Mouse (Mus musculus) heart, embryonic 14.5 days (tissue): ENCODE measurements around the gene Kcnmb3. TPM values are rescaled to one million over a fixed set of nuclear protein-coding genes. Genes with fewer than 3 reads are reported as not detected.

Source experiments
- ATAC-seq: fragments of 200-750 bp; cut with Nextera tagmentation; 2 replicates; pipeline ENCODE4 v1.8.0; 2017; ENCODE audit warnings: low read depth, moderate TSS enrichment; ENCODE audit not compliant: insufficient number of reproducible peaks, insufficient read depth, low FRiP score
- H3K27ac ChIP-seq, 2 experiments: fragments of 200-500 bp in 1 of 2; fragments of 300-500 bp in 1 of 2; sonication (generic) in 1 of 2; replicated peaks in 1 of 2; 2 replicates each; pipeline ENCODE4 v1.5.1; 2012 to 2014; ENCODE audit warnings: low read depth in 2 of 2, low read length in 2 of 2, control low read depth in 1 of 2, mild to moderate bottlenecking in 1 of 2, mixed read lengths in 1 of 2; ENCODE audit not compliant: control insufficient read depth in 1 of 2, insufficient read depth in 1 of 2
- H3K27me3 ChIP-seq: fragments of 300-500 bp; sonication (generic); 2 replicates; pipeline ENCODE4 v1.6.1; 2014; ENCODE audit warnings: mild to moderate bottlenecking, low read length, control low read depth; ENCODE audit not compliant: control insufficient read depth, insufficient read depth
- H3K36me3 ChIP-seq: fragments of 300-500 bp; sonication (generic); 2 replicates; pipeline ENCODE4 v1.6.1; 2014; ENCODE audit warnings: mild to moderate bottlenecking, control low read depth, low read length, mixed read lengths; ENCODE audit not compliant: control insufficient read depth, insufficient read depth
- H3K4me1 ChIP-seq, 2 experiments: fragments of 200-500 bp in 1 of 2; fragments of 300-500 bp in 1 of 2; sonication (generic) in 1 of 2; 2 replicates each; pipeline ENCODE4 v1.6.1; 2012 to 2014; ENCODE audit warnings: low read length in 2 of 2, control low read depth in 1 of 2, mixed read lengths in 1 of 2; ENCODE audit not compliant: control insufficient read depth in 2 of 2, insufficient read depth in 2 of 2
- H3K4me2 ChIP-seq: fragments of 300-500 bp; sonication (generic); 2 replicates; pipeline ENCODE4 v1.6.1; 2014; ENCODE audit warnings: mild to moderate bottlenecking, low read length
- H3K4me3 ChIP-seq, 2 experiments: fragments of 200-500 bp in 1 of 2; fragments of 300-500 bp in 1 of 2; sonication (generic) in 1 of 2; 2 replicates each; pipeline ENCODE4 v1.5.1; 2012 to 2014; ENCODE audit warnings: low read length in 2 of 2, mild to moderate bottlenecking in 2 of 2, control low read depth in 1 of 2, low read depth in 1 of 2, moderate library complexity in 1 of 2; ENCODE audit not compliant: control insufficient read depth in 1 of 2, insufficient read depth in 1 of 2
- H3K9ac ChIP-seq: fragments of 300-500 bp; sonication (generic); 2 replicates; pipeline ENCODE4 v1.6.1; 2014; ENCODE audit warnings: mild to moderate bottlenecking, low read length
- H3K9me3 ChIP-seq: fragments of 300-500 bp; sonication (generic); 2 replicates; pipeline ENCODE4 v1.6.1; 2016; ENCODE audit warnings: low read length, control low read depth; ENCODE audit not compliant: control insufficient read depth
- WGBS: fragments of 180-500 bp; shearing (Covaris S2); extraction: QIAGEN DNeasy Blood & Tissue Kit; methylation state at CpG from one replicate; pipeline ENCODE4 v1.1.7; 2014; 5-methylcytosine and 5-hydroxymethylcytosine counted together
- polyA plus RNA-seq: library from polyadenylated mRNA; unstranded; fragments of >200 nt; fragmentation: Nextera tagmentation; extraction: Ambion mirVana; gene quantifications from 2 replicates; pipeline ENCODE4 v1.2.1, GENCODE M21; 2014

Gene Kcnmb3
- polyA plus RNA-seq, 1 experiment from 2014 or later, result not detected

GRCm38 (mm10) chr3:32506366-32507225, 14.6 kb upstream of the Kcnmb3 start:
- 63% methylated on average over 11 of the region's 11 CpGs for WGBS

DNA sequence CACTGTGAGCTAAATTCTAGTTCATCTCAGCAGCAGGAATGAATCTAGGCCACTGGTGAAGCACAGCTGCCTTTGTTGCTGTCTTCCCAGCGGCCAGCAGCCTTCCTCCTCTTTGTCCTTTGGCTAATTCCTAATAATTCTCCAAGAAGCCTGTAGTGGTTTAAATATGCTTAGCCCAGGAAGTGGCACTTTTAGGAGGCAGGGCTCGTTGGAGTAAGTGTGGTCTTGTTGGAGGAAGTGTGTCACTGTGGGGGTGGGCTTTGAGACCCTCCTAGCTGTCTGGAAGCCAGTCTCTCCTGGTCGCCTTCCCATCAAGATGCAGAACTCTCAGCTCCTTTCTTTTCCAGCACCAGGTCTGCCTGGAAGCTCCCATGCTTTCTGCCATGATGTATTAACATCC, 13.8 kb upstream of the Kcnmb3 start:
- no peak for ATAC-seq
- H3K4me1 ChIP-seq, result peaks cover 0 to 4% of the 10 kb centered on the region in 2 experiments; a peak in 1 of 4 replicates
- no peaks in the 10 kb centered on the region for H3K27me3 ChIP-seq
- H3K27ac ChIP-seq, result no peak overlapping the region
- 58% methylated on average over 3 of the region's 3 CpGs for WGBS
- no peak overlapping the region for H3K9ac ChIP-seq
- no peak overlapping the region for H3K4me2 ChIP-seq
- H3K4me3 ChIP-seq, result no peak overlapping the region
- no peaks in the 10 kb centered on the region for H3K9me3 ChIP-seq
- no peaks in the 10 kb centered on the region for H3K36me3 ChIP-seq

More at GRCm38 (mm10) chr3:32506366-32507225, 14.6 kb upstream of the Kcnmb3 start:
- Histone ChIP-seq H3K4me3 (no peak overlapping the region), H3K4me1 (peaks cover 0 to 8% of the 10 kb centered on the region in 2 experiments; a peak in 2 of 4 replicates), H3K9ac (no peak overlapping the region), H3K4me2 (no peak overlapping the region), H3K36me3 (no peaks in the 10 kb centered on the region), H3K9me3 (no peaks in the 10 kb centered on the region), H3K27me3 (no peaks in the 10 kb centered on the region), H3K27ac (no peak overlapping the region)
- ATAC-seq, result no peak

- H3K4me3 ChIP-seq, result no peak overlapping the region
- H3K4me1 ChIP-seq, result 0 out of 4 replicates have a peak, but pooled peaks cover 0 to 2% of the 10 kb centered on the region in 2 experiments
- H3K9ac ChIP-seq, result no peak overlapping the region
- no peak overlapping the region for H3K27ac ChIP-seq
- no peaks in the 10 kb centered on the region for H3K9me3 ChIP-seq
- ATAC-seq, result no peak
- no peaks in the 10 kb centered on the region for H3K36me3 ChIP-seq
- no peak overlapping the region for H3K4me2 ChIP-seq
- no peaks in the 10 kb centered on the region for H3K27me3 ChIP-seq
- 82% methylated on average over 2 of the region's 2 CpGs for WGBS
These were observed 8.3 kb upstream of the Kcnmb3 start for GRCm38 (mm10) chr3:32500346-32500745.

- no peak overlapping the region for H3K4me3 ChIP-seq
- 0 out of 4 replicates have a peak, but pooled peaks cover 0 to 2% of the 10 kb centered on the region in 2 experiments for H3K4me1 ChIP-seq
- ATAC-seq, result no peak
- H3K9ac ChIP-seq, result no peak overlapping the region
- H3K36me3 ChIP-seq, result no peaks in the 10 kb centered on the region
- no peaks in the 10 kb centered on the region for H3K27me3 ChIP-seq
- H3K9me3 ChIP-seq, result no peaks in the 10 kb centered on the region
- no peak overlapping the region for H3K27ac ChIP-seq
- 100% methylated on average over 1 of the region's 1 CpGs for WGBS
- no peak overlapping the region for H3K4me2 ChIP-seq
These were observed 4.7 kb upstream of the Kcnmb3 start for GRCm38 (mm10) chr3:32496711-32497070.

DNA sequence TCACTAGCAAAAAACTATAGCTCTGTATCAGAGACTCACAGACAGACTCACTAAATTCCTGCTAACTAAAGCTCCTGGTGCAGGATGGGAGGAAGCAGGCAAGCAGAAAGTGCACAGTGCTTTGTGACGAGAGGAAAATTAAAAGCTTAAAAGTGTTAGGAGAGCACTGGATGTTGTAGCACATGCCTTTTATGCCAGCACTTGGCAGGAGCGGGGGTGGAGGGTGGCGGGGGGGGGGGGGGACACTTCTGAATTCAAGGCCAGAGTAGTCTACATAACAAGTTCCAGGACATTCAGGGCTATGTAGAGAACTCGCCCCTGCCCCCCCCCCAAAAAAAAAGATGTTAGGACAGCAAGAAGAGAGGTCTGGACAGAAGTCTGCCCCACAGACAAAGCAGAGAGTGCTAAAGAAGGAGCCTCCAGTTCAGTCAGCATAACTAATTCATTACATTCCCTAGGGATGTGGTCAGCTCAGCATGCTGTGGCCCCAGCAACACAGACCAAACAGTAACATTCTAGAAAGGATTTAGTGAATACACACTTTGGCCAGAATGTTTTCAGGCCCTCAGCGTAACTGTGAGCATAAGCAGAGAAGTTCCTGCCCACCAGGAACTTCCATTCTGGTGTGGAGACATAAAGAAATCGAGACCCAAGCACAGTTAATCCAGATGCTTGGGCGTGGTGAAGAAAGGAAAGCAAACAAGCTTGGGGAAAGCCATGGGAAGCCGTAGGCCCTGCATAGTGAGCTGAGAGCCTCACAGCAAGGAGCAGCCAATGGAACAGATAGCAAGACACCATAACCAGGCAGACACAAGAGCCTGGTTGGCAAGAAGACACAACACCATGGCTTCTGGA, 4.1 kb upstream of the Kcnmb3 start:
- Histone ChIP-seq H3K9ac (no peak overlapping the region), H3K4me1 (0 out of 4 replicates have a peak, but pooled peaks cover 0 to 2% of the 10 kb centered on the region in 2 experiments)

DNA sequence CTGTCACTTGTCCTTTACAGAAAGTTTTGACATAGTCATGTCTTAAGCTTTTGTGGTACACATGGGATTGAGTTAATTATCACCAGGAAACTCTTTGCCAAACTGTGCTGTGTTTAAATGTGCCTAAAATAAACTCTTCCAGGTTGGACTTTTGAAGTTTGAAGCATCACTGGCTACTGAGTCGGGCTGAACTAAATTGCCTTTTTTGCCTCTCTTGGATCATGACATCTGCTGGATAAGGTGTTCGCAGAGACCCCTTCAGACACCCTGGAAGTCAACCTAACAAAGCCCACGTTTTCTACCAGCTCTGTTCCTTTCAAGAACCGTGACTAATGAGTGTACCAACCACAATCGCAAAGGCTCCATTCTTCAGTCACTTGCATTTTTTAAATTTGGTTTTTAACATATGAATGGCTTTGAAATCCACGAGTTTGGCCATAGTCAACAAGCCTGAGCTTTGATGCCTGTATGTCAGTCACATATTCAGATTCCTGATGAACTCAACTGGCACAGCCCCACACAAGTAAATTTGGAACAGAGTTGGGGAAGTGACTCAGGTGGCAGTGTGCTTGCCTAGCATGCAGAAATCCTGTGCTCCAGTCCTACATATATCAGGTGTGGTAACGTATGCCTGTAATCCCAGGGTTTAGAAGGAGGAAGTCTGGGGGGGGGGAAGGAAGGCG, 3.2 kb upstream of the Kcnmb3 start:
- ATAC-seq, result no peak
- no peak overlapping the region for H3K9ac ChIP-seq
- no peak overlapping the region for H3K27ac ChIP-seq
- 75% methylated on average over 8 of the region's 8 CpGs for WGBS
- H3K36me3 ChIP-seq, result no peaks in the 10 kb centered on the region
- 0 out of 2 replicates have a peak, but pooled peaks cover 3% of the 10 kb centered on the region for H3K27me3 ChIP-seq
- H3K9me3 ChIP-seq, result no peaks in the 10 kb centered on the region
- H3K4me3 ChIP-seq, result no peak overlapping the region
- no peak overlapping the region for H3K4me2 ChIP-seq
- H3K4me1 ChIP-seq, result 0 out of 4 replicates have a peak, but pooled peaks cover 0 to 2% of the 10 kb centered on the region in 2 experiments

More for the DNA sequence above, 4.1 kb upstream of the Kcnmb3 start:
- Histone ChIP-seq H3K36me3 (no peaks in the 10 kb centered on the region), H3K27me3 (no peaks in the 10 kb centered on the region), H3K4me2 (no peak overlapping the region), H3K9me3 (no peaks in the 10 kb centered on the region), H3K4me3 (no peak overlapping the region), H3K27ac (no peak overlapping the region)
- 45% methylated on average over 8 of the region's 8 CpGs for WGBS
- ATAC-seq, result no peak
